Mouse (Mus musculus): ENCODE data around the gene Msx3.

Msx3 gene

DNA sequence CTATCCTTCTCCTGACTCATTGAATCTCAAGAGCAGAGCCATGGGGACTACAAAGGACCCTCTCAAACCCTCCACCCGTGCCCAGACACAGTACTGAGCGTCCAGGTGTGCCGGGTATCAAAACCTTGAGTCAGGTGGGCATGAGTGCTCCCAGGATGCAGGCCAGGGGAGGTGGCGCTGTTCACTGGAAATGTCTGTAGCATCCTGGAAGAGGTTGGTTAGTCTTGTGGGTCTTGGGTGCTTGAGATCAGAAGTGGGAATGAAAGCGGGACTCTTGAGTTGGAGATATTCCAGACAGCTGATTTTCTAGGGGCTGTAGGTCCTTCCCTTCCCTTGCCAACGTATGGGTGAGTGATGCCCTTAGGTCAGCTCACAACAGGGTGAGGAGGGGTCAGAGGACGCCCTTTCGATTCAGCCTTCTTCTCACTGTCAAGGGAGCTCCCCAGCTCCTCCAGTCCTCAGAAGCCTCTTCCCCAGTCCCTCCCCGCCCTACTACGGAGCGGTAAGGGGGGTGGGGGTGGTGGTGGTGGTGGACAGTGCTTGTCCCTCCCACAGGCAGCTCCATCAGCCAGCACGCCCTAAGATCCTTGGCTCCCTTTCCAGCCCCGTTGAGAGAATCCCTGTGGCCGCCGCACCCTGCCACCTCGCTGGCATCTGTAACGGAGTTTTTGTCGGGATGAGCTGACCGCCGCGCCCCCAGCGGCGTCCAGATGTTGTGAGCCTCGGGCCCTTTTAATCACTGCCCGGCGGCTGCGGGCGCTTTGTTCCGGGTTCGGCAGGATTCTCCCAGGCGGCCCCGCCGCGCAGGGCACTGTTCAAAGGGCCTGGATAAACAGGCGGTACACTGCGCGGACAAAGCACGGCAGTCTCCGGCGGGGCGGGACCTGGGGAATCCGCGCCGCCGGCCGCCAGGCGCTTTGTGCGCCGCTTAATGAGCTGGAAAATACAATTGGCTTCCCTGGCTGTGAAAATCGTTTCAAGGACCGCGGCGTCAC is 8.8 kb upstream of the Msx3 start:
- DNase-seq, result peak; percentile 94

DNA sequence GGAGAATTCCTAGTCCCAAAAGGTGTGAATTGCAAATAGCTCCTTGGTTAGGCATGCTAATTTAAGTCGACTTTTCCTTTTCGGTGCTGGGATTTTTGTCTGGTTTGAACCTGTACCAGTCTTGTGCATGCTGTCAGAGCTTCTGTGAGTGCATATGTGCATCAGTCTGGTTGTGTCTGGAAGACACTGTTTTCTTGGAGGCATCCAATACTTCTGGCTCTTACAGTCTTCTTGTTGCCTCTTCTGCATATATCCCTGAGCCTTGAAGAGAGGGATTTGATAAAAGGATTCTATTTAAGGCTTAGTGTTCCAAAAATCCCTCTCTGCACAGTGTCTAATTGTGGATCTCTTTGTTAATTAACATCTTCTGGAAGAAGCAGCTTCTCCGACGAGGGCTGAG is 5.2 kb upstream of the Msx3 start:
- no peak for DNase-seq

DNA sequence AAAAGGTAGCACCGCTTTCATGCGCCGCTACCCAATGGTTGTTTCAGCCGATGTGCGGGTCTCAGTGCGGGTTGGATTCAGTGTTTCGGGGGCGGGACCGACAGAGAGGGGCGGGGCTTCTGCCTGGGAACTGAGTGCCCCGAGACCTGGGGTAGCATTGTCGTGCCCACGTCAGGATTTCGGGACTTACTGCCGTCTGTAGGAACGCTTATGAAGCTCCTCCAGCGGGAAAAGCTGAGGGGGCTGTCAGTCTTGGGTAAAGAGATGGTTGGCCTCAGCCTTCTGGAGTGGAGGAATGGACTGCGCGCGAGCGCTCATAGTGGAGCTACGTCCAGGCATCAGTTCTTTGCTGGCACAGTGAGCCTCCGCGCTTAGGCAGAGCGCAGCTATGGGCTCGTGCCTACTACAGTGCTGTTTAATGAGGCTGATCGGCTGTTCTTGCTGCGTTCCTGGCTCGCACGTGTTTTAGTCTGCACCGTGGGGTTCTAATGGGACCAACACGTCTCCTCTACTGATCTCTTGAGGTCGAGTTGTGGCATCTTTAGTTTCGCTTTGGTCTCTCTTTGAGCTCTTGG is 313 bp upstream of the Msx3 start:
- peak; percentile 68 for DNase-seq

DNA sequence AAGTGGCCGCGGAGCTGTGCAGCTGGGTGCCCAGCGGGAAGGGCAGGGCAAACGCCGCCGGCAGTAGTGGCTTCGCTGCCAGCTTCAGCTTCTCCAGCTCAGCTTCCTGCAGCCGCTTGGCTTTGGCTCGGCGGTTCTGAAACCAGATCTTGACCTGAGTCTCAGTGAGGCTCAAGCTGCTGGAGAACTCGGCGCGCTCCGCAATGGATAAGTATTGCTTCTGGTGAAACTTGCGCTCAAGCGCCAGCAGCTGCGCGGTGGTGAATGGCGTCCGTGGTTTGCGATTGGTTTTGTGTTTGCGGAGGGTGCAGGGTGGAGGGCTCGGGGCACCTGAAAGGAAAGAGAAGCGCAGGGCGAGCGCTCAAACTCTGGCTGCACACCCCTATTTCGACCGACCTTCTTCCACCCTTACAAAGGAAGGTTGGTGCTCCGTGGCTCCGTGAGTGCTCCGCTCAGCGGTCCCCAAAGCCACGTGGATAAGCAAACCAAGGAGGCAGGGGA is 1.0 kb downstream of the Msx3 start:
- peak; percentile 68 for DNase-seq

DNA sequence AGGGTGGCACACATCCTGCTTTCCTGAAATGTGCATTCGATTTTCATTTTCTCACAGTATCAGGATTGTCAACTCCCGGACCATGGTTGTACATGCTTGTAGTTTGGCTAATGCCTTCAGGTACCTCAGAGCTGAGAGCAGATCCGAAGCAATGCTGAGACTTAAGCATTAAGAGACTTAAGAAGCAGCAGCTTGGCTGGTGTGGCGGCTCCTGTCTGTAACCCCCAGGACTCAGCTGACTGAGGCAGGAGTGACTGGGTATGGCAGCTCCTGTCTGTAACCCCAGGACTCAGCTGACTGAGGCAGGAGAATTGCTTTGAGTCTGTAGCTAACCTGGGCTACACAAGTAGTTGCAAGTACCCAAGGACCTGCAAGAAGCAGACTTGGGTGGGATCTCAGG is 3.3 kb downstream of the Msx3 start:
- no peak for DNase-seq

DNA sequence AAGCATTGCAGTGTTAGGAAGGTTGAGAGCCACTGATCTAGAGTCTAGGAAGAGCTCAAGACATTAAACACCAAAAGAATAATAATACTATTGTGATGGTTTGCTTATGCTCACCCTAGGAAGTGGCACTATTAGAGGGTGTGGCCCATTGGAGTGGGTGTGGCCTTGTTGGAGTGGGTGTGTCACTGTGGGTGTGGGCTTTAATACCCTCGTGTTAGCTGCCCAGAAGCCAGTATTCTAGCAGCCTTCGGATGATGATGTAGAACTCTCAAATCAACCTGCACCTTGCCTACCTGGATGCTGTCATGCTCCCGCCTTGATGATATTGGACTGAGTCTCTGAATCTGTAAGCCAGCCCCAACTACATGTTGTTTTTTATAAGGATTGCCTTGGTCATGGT is 6.2 kb downstream of the Msx3 start:
- no peak for DNase-seq

DNA sequence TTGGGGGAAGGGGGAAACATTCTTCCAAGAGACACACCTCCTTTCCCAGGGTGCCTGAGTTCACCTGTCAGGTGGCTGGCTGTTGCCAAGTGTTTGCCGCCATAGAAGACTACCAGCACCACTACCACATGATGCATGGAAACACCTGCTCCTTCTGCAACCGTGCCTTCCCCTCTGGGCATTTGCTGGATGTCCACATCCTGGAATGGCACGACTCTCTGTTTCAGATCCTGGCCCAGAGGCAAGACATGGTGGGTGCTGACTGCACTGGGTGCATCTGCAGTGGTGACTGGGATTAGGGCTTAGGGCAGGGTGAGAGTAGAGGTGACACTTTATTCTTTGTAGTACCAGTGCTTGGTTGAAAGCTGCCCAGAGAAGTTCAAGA is 11.7 kb downstream of the Msx3 start:
- DNase-seq, result no peak

DNA sequence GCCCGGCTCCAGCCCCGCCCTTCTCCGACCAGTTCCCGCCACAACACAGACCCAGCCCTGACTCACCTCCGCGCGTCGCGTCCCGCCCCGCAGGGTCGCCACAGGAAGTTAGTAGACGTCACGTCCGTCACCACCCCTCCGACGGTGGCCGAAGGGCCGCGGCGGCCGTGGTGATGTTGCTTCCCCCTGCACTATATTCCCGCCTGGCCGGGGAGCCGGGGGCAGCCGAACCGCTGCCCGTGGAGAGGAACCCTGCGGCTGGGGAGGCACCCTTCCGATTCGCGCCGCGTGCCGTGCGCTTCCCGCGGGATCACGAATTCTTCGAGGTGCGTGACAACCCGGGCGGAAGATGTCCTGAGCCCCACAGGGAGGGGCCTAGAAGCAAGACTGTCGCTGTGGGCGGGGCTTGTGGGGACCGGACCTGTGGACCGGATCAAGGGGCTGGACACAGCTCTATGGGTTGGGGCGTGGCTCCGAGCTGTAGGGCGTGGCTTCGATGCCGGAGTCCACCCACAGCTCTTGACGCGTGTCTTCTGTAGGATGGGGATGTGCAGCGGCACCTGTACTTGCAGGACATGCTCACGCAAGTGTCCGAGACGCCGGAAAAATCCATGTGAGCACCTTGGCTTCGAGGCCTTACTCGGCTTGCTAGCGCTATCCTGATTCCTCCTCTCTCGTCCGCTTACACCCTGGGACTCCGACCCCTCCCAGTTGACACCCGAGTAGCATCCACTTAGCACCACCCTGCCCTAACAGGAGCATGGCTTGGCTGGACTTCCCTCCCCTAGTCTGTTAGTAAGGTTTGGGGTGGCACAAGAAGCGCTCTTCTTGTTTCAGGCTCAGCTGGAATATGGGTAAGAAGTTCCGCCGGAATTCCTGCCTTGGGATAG is 12.4 kb downstream of the Msx3 start, which contains the start of the genes Zfp511 and Tubgcp2:
Gene Zfp511 (plus strand): TSS at position 111 of the 890 bp plus-strand sequence.
Gene Tubgcp2 (minus strand): TSS at position 389 of the 890 bp plus-strand sequence.
- peak; percentile 99 for DNase-seq

DNA sequence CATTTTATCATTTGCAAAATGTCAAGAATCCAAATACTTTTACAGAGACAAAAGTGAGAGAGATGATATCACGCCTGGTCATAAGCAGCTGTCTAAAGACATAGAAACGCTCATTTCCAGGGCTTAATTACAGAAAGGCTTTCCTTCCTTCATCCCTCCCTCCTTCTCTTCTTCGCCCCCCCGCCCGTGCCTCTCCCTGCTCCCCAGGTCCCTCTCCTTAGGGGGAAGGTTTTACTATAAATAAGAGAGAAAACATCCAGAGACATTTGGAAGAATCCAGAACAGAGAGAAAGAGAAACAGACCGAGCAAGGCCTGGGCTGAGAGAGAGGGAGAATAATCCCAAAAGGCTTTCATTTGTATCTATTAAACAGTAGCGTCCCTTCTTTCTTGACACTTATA is 13.4 kb downstream of the Msx3 start:
- no peak for DNase-seq

DNA sequence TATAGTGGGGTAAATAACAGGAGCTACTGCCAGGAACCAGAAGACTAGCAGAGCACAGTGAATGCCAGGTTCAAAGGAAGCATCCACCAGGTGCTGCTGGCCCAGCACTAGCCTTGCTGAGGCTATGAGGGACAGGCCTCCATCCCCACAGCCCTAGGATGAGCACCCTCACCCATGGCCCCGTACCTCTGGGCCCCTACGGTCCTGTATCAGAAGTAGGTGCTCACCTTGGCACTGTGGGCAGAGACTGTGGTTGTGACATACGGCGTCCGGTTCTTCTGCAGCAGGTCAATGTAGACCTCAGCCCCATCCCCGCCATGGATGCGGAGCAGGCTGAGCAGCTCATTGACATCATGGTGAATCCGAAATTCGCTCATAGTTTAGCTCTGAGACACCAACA is 15.5 kb downstream of the Msx3 start:
- no peak for DNase-seq

DNA sequence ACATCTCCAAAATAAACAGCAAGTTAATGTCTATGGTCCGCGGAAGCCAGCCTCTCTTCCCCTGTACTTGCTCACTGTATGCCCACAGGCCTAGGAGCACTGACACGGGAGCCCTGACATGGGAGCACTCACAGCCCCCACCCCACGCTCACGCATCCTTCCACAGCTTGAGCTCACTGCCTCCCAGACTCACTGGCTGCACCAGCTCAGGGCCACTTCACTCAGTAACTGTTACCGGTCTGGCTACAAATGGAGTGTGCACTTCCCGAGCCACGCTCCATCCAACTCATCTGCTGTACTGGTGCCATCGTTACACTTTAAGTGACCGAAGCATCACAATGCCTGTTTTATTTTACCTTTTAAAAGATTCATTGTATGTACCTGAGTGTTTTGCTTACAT is 16.5 kb downstream of the Msx3 start:
- DNase-seq, result no peak

DNA sequence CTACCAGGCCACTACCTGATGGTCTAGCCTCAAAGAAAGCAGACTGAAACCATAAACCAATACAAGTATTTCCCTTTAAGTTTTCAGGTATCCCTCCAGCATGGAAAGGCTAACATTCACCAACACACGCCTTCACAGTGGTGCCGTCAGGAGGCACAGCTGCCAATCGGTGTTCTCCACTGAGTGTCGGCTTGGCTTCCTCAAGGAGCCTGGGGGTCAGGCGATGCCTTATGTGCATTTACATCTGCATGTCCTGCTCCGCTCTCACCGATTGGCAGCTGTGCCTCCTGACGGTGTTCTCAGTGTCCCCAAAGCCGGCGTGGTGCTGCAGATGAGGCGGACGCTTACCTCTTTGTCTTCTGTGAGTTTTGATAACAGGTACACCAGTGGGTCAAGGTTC is 17.1 kb downstream of the Msx3 start:
- DNase-seq, result no peak

DNA sequence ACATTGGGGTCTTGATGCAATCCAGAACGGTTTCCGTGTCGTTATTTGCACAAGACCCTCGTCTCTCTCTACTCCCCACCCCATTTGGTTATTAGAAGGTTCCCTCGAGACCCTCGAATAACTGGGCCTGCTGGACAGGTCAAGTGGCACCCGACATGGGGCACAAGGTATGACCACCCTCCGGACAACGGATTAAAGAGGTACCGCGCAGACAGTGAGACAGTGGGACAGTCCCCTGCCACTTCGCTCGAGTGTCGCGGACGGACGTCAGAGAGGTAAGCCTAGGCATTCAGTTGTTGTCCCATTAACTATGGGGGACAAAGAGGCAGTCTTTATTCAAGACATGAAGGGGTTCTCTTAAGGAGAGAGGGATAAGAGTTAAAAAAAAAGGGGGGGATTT is 37.6 kb downstream of the Msx3 start:
- DNase-seq, result no peak

DNA sequence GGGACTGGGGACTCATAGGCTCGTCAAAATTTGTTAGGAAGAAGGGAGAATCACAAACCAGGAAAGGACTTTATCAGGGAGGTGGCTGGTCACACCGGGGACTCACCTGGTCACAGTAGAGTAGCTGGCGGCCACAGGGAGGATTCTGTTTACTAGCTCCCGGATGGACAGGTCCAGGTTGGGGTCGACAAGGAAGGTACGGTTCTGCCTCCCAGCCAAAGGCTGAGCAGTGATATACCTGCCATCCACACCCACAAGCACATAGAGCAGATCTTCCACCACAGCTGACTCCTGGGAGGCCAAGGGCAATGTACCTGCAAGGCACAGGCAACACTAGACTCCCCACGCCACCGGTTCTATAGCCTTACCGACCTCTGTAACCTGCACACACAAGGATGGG is 41.1 kb downstream of the Msx3 start:
- DNase-seq, result no peak

DNA sequence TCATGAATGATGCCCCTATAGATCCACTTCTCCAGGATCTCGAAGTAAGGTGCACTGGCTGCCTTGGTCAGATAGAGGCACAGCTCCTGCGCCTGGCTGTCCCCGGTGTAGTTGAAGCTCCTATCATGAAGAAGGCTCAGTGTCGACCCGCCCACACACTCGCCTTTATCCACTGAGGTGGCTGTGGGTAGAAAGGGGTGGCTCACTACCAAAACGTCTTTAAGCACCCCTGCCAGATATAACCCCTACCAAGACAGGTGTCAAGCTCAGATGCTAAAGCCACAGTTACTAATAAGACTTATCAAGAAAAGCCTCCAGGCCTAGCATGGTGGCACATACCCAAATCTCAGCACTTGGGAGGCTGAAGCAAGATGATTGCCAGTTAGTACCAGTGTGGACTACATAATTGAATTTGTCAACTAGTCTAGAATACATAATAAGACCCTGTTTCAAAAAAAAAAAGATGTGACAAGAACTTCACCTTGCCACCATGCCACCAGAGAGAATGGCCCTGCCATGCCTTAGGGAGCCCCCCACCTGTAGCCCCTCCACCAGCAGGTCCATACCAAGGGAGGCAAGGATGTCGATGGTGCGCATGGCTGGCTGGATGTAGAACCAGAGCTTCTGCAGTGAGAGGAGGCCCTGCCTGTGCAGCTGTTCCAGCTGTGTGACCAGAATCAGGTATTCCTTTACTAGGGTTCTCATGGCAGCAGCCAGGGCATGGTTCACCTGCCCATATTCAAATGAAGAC is 41.9 kb downstream of the Msx3 start:
- no peak for DNase-seq

DNA sequence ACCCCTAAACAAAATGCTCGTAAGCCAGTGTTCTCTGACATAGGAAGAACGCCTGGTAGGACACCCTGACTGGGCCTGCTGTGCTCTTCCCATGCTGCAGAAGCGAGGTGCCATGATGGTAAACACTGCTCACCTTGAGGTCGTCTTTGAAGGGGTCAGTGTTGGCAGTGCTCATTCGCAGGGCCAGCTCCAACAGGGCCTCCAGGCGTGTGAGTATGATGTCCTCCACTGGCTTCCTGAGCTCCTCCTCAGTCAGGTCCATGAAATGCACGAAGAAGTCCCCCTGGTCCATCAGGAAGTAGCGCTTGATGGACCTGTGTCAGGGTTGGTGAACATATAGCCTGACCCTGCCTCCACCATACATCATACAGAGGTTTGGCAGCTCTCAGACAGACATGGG is 44.2 kb downstream of the Msx3 start:
- no peak for DNase-seq

DNA sequence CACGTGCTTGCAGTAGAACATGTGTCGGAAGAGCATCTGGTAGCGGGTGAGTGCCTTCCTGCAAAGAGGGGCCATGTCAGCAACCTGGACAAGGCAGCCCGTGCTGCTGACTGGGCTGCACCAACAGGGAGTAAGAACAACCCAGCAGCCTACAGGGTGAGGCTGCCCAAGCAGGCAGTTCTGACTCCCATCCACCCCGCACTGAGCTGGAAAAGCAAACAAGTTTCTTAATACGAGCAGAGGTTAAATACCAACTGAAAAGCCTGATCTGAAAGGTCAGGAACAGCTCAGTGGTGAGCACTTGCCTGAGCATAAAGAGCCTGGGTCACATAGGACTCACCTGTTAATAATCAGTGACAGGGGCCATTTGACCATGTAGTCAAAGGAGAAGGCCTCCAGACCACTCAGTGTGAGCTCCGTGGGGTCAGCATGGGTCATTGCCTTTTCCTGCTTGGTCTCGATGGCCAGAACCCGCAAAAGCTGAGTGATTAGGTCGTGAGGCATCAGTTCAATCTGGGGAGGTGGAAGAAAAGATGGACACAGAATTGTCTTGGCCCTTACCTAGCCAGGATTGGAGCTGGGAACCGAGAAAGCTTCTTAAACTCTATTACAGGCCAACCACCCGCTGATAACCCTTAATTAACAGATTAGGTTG is 47.7 kb downstream of the Msx3 start:
- DNase-seq, result no peak

DNA sequence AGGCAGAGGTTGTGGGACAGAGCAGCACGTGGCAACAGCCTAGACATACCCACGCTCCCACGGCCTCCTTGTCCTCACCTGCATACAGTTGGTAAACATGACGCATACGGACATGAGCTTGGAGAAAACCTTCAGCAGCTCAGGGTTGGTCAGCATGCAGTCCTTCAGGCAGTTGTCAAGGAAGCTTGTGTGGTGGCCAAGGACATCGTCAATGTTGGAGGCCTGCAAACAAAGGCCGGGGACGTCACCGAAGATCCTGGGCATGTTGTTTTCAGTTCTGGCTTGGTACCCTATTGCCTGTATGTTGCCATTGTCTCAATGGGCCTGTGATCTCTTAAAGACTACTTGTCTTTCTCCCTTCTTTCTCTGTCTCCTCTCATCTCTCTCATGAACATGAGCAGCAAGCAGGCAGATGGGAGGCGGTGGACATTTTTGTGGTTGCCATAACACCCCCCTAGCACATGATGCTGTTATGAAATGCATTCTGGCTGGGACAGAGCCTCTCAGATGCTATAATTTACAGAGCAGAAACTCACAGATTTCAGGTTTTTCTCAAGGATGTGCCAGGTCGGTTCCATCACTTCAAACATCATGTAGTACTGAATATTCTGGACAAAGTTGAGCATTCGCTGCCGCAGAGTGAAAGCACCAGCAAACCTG is 50.1 kb downstream of the Msx3 start:
- no peak for DNase-seq

Data from embryo, embryonic 11 days (tissue).